Mouse (Mus musculus): ENCODE measurements around the gene Olfr1465.

Olfr1465 gene

GRCm38 (mm10) chr19:13315441-13315840 lies at the start of gene Olfr1465:
Gene Olfr1465 (minus strand): TSS chr19:13315541.
- DNase-seq = no peak

- DNase-seq = no peak
Measured at GRCm38 (mm10) chr19:13361936-13362335, 46.6 kb upstream of the Olfr1465 start, which contains the start of gene Olfr1467. Gene Olfr1467 (plus strand): TSS chr19:13362236.

- no peak for DNase-seq
Measured at GRCm38 (mm10) chr19:13338562-13338961, 23.2 kb upstream of the Olfr1465 start, which contains the start of gene Olfr1466. Gene Olfr1466 (plus strand): TSS chr19:13338862.
